Comparison of ENCODE assay signal across 9 mouse cellular contexts in the genomic region with DNA sequence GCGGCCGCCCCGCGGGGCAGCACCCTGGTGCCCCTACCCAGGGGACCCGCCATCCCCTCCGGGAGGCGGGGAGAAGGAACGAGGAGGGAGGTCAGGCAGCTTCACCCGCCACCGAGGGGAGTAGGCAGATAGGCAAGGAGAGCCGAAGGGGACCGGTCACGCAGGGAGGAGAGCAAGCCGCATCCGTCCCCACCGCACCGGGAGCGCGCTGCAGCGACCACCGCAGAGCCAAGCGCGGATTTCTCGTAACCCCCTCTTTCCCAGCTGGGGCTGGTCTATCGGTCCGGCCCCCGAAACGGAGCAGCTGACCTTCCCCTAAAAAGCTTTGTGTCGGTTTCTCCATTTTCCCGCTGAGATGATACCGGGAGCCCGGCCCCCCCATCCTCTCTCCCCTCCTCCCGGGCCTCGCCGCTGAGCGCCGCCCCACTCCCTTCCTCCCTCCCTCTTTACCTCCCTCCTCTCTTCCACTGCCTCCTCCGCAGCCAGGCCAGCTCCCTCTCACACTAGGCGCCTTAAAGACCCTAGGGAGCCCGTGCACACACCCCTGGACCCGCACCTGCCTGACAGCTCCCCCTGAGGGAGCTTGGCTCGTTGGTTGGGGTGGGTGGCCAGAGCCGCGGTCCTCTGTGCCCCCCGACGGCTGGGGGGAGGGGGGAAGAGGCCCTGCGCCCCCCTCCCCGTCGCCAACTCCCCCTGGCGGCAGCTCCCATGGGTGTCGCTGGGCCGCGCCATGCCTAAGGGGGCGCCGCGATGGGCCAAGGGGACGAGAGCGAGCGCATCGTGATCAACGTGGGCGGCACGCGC. TPM values are rescaled to one million over a fixed set of nuclear protein-coding genes. Genes with fewer than 3 reads are reported as not detected.
DNase-seq lines count a peak whose midpoint lies in the region; ATAC-seq and TF ChIP-seq lines count a peak whose summit lies in the region.
"Had no signal": no experiment of that assay in that cellular context is flagged by ENCODE, and none has a peak within 500 bp of the region (broad histone marks: within the 10 kb centered on the region; RNA-seq: fewer than 3 reads in every experiment).

No protein-coding gene starts in this region.

- H3K4me2 ChIP-seq in embryonic facial prominence, embryonic 15.5 days (replicated peaks) = peak overlapping the region; percentile 94
- H3K4me2 ChIP-seq in myocyte (ENCODE audit: low read depth) = no peak overlapping the region

- DNase-seq in CD4-positive, CD25-positive, alpha-beta regulatory T cell, adult 2 months (ENCODE audit: low read depth, low spot score) = peak; percentile 17
- DNase-seq in CD8-positive naive resting alpha-beta T cell, adult 2 months (ENCODE audit: low read depth in 2 of 2, low spot score in 2 of 2) = peak; percentile 29 to 49
- peak; percentile 55 to 66 for DNase-seq in layer of hippocampus, postnatal 25 days (ENCODE audit: extremely low spot score in 1 of 2, low spot score in 1 of 2)
- no peak for DNase-seq in adrenal gland, postnatal 10 days
- DNase-seq in kidney, adult 2 months = no peak

- WGBS in embryonic facial prominence, embryonic 15.5 days = 3% methylated on average over 63 of the region's 64 CpGs
- WGBS in kidney, adult 2 months = 4% methylated on average over 64 of the region's 64 CpGs

- peaks cover 23% of the 10 kb centered on the region for H3K4me1 ChIP-seq in embryonic facial prominence, embryonic 15.5 days
- no peaks in the 10 kb centered on the region for H3K4me1 ChIP-seq in kidney, adult 2 months (ENCODE audit: control insufficient read depth, insufficient read depth, low read length)

- no peak for TF ChIP-seq POLR2A in myocyte (IDR thresholded peaks at IDR 0.05; ENCODE audit: insufficient read length, low read depth)
- TF ChIP-seq POLR2A in kidney, adult 2 months (IDR thresholded peaks at IDR 0.05; ENCODE audit: low read depth, low read length) = no peak

- H3ac ChIP-seq in myocyte (ENCODE audit: control insufficient read depth, insufficient read length) = no peak overlapping the region

- no peak overlapping the region for H3K27ac ChIP-seq in embryonic facial prominence, embryonic 15.5 days (replicated peaks)
- H3K27ac ChIP-seq in kidney, adult 2 months (ENCODE audit: insufficient read depth, low read depth, low read length) = no peak overlapping the region

- no peaks in the 10 kb centered on the region for H3K79me2 ChIP-seq in myocyte (ENCODE audit: control insufficient read depth, insufficient read depth)

- peak overlapping the region; percentile 50 for H3K4me3 ChIP-seq in embryonic facial prominence, embryonic 15.5 days (replicated peaks)
- H3K4me3 ChIP-seq in myocyte = no peak overlapping the region
- H3K4me3 ChIP-seq in kidney, adult 2 months (ENCODE audit: insufficient read depth, low read depth, low read length) = no peak overlapping the region

- H3K9ac ChIP-seq in embryonic facial prominence, embryonic 15.5 days = no peak overlapping the region

- H3K36me3 ChIP-seq in embryonic facial prominence, embryonic 15.5 days = no peaks in the 10 kb centered on the region
- H3K36me3 ChIP-seq in myocyte (ENCODE audit: control insufficient read depth, insufficient read depth) = no peaks in the 10 kb centered on the region
- H3K36me3 ChIP-seq in kidney, adult 2 months (ENCODE audit: control insufficient read depth, insufficient read depth, low read length) = no peaks in the 10 kb centered on the region

- no peaks in the 10 kb centered on the region for H3K9me3 ChIP-seq in embryonic facial prominence, embryonic 15.5 days (replicated peaks)

- no peak for TF ChIP-seq CTCF in kidney, adult 2 months (conservative IDR thresholded peaks at IDR 0.05; ENCODE audit: insufficient read depth, insufficient read length, low read depth, low read length)

- ATAC-seq in CD4-positive, CD25-positive, alpha-beta regulatory T cell, adult 4 months = no peak
- no peak for ATAC-seq in embryonic facial prominence, embryonic 15.5 days (ENCODE audit: insufficient number of reproducible peaks, low FRiP score, low TSS enrichment, low read depth)

- peaks cover 69% of the 10 kb centered on the region for H3K27me3 ChIP-seq in embryonic facial prominence, embryonic 15.5 days
- H3K27me3 ChIP-seq in myocyte (ENCODE audit: control insufficient read depth, insufficient read depth, insufficient read length) = peaks cover 65% of the 10 kb centered on the region
- peaks cover 1% of the 10 kb centered on the region; the same call in 1 of the 2 replicates for H3K27me3 ChIP-seq in kidney, adult 2 months (replicated peaks; ENCODE audit: control insufficient read depth, insufficient read depth, low read length)

TF ChIP-seq in myocyte, 11 proteins besides CTCF, POLR2A, EP300 and RAD21:
- TF ChIP-seq CEBPB (IDR thresholded peaks at IDR 0.05; ENCODE audit: insufficient read depth, poor library complexity, severe bottlenecking) (no peak), E2F4 (IDR thresholded peaks at IDR 0.05; ENCODE audit: insufficient read depth) (no peak), POLR2AphosphoS2 (IDR thresholded peaks at IDR 0.05; ENCODE audit: insufficient read length, low read depth) (no peak), TCF3 (IDR thresholded peaks at IDR 0.05; ENCODE audit: insufficient read length, low read depth) (no peak), USF1 (IDR thresholded peaks at IDR 0.05; ENCODE audit: low read depth) (no peak), REST (IDR thresholded peaks at IDR 0.05; ENCODE audit: insufficient read depth, insufficient read length) (peak; percentile 20), SRF (IDR thresholded peaks at IDR 0.05; ENCODE audit: control insufficient read depth, insufficient read length, low read depth) (no peak)

RNA-seq across cellular contexts. Expression of a gene that starts 0.8 kb away (rescaled TPM):
- polyA plus RNA-seq in CD4-positive, CD25-positive, alpha-beta regulatory T cell, adult 4 months (2017; shearing (Covaris generic)) = under 1 TPM in 1 of 2 experiments, not detected in 1; 0.05 TPM
- polyA plus RNA-seq in embryonic facial prominence, embryonic 15.5 days (2015; fragmentation: Nextera tagmentation; extraction: Ambion mirVana) = 0.31 and 0.32 TPM in 2 replicates
- 100 to 1,000 TPM; 105 to 112 TPM for total RNA-seq in layer of hippocampus, postnatal 25 days (2021)
- 0.07 TPM for polyA plus RNA-seq in myocyte (2012; fragmentation: generic; extraction: Trizol)
- 1 to 10 TPM in 1 of 2 experiments, under 1 TPM in 1; 0.63 to 1.7 TPM for total RNA-seq in adrenal gland, postnatal 10 days (2021)
- polyA plus RNA-seq in kidney, adult 2 months (2012; rRNA removed) = 0.05 and 0.23 TPM in 2 replicates

RNA-seq across cellular contexts. Expression of a gene that starts 20.9 kb away (rescaled TPM):
- polyA plus RNA-seq in CD4-positive, CD25-positive, alpha-beta regulatory T cell, adult 4 months (2017; shearing (Covaris generic)) = not detected
- 56.1 and 70.3 TPM in 2 replicates for polyA plus RNA-seq in embryonic facial prominence, embryonic 15.5 days (2015; fragmentation: Nextera tagmentation; extraction: Ambion mirVana)
- not detected for total RNA-seq in layer of hippocampus, postnatal 25 days (2021)
- 396 TPM for polyA plus RNA-seq in myocyte (2012; fragmentation: generic; extraction: Trizol)
- total RNA-seq in adrenal gland, postnatal 10 days (2021) = 1 to 10 TPM in 1 of 2 experiments, under 1 TPM in 1; 0.84 to 2.7 TPM
- 0.20 TPM in 1 of 2 replicates, not detected in the other for polyA plus RNA-seq in kidney, adult 2 months (2012; rRNA removed)
- total RNA-seq: neutrophil, adult 5-6 weeks had no signal

Comparison
In these comparisons a context has a peak if more than half of its experiments do, and no peak if none do; other contexts are left out.
1. DNase-seq: peak in CD4-positive, CD25-positive, alpha-beta regulatory T cell, adult 2 months (single experiment), CD8-positive naive resting alpha-beta T cell, adult 2 months (2 of 2) and layer of hippocampus, postnatal 25 days (2 of 2); none in adrenal gland, postnatal 10 days (single experiment) and kidney, adult 2 months (single experiment).
2. RNA of a gene that starts 20.9 kb away (polyA plus RNA-seq): 396 TPM in myocyte (single experiment) and 56.1 to 70.3 TPM in embryonic facial prominence, embryonic 15.5 days; 0.20 TPM in kidney, adult 2 months and not detected in CD4-positive, CD25-positive, alpha-beta regulatory T cell, adult 4 months; every median in the first group is over 10 times any median in the second.